Mouse (Mus musculus): ENCODE measurements around the gene Nkapd1. TPM values are rescaled to one million over a fixed set of nuclear protein-coding genes. Genes with fewer than 3 reads are reported as not detected.

Gene Nkapd1
- polyA plus RNA-seq (2012; rRNA removed): 14.1 and 14.7 TPM in 2 replicates

DNA sequence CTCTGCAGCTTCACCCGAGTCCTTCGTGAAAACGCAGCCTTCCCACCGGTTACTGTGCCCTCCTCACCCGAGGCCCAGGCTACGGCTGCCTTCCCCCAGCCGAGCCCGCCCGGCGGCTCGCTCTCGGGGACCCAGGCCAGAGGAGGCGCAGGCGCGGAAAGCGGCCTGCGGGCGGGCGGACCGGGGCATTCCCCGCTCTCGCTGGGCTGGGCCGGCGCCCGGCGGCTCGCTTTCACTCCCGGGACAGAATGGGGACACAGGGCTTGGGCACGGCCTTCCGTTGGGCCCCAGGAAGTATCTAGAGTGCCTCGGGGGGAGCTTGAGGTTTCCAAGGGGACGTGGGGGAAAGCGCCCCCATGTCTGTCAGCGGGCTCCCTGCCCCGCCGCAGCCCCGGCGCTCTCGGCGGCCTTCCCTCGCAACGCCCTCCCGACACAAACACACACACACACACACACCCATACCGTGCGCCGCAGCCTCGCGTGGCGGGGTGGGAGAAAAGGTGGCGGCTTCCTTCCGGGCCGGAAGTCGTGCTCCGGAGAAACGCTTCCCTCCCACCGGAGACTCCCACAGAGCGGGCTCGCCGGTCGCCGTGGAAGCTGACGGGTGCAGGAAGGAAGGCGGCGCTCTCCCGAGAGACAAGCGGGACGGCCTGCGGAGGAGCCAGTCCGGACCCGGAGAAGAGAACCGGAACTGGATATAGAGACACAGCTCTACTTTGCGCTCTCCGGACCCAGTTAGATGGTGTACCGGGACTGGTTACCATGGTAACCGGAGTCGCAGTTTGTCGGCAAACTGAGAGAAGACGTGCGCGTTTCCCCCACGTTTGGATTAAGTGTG, at the start of gene Nkapd1, which contains the start of gene Pih1d2:
TSS of gene Nkapd1 (minus strand) at position 699 of the 838 bp plus-strand sequence.
TSS of gene Pih1d2 (plus strand) at position 556 of the 838 bp plus-strand sequence.
- H3K27ac ChIP-seq (ENCODE audit: insufficient read depth, low read length): peak within 1 kb of the TSS; percentile 84
- H3K4me3 ChIP-seq (ENCODE audit: insufficient read depth, low read length): peak within 1 kb of the TSS; percentile 100
- H3K4me1 ChIP-seq (ENCODE audit: control insufficient read depth, insufficient read depth, low read length): no peaks in the 10 kb centered on the region
- TF ChIP-seq CTCF (IDR thresholded peaks at IDR 0.05; ENCODE audit: extremely low read depth, insufficient read depth, low read length) (no peak), POLR2A (IDR thresholded peaks at IDR 0.05; ENCODE audit: extremely low read depth, insufficient read depth, low read length) (peak; percentile 63; the same call in 1 of the 2 replicates)

DNA sequence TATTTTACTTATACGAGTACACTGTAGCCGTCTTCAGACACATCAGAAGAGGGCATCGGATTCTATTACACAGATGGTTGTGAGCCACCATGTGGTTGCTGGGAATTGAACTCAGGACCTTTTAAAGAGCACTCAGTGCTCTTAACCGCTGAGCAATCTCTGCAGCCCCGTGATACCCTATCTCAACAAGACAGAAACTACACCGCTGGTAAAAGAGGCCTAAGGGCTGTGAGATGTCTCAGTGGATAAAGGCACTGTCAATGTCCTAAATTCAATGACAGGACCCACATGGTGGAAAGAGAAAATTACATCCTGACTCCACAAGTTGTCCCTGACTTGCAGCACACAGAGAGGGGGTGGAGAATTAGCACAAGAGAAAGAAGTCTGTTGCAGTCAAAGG, 49.2 kb upstream of the Nkapd1 start:
- no peak for TF ChIP-seq POLR2A (IDR thresholded peaks at IDR 0.05; ENCODE audit: extremely low read depth, insufficient read depth, low read length)
- no peak overlapping the region for H3K4me3 ChIP-seq (ENCODE audit: insufficient read depth, low read length)
- H3K27ac ChIP-seq (ENCODE audit: insufficient read depth, low read length): no peak overlapping the region
- no peaks in the 10 kb centered on the region for H3K4me1 ChIP-seq (ENCODE audit: control insufficient read depth, insufficient read depth, low read length)

DNA sequence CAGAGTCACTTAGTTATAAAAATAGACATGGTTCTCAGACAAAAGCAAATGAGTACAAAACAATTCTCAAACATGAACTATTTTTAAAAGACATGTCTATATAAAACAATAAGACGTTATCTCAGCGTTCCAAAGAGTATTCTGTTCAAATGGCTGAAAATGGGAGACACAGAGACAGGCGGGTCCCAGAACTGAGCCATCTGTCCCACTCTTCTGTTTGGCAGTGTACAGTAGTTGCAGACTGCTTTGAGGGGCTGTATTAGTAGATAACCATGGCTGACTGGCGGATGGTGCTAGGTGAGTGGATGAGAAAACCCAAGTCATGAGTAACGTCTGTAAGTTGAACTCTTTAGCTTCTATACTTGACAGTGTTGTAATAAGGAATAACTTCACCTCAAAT, 47.6 kb upstream of the Nkapd1 start:
- Histone ChIP-seq H3K4me1 (ENCODE audit: control insufficient read depth, insufficient read depth, low read length) (no peaks in the 10 kb centered on the region), H3K27ac (ENCODE audit: insufficient read depth, low read length) (no peak overlapping the region), H3K4me3 (ENCODE audit: insufficient read depth, low read length) (no peak overlapping the region)
- TF ChIP-seq POLR2A (IDR thresholded peaks at IDR 0.05; ENCODE audit: extremely low read depth, insufficient read depth, low read length): no peak
- TF ChIP-seq CTCF (IDR thresholded peaks at IDR 0.05; ENCODE audit: extremely low read depth, insufficient read depth, low read length): no peak

DNA sequence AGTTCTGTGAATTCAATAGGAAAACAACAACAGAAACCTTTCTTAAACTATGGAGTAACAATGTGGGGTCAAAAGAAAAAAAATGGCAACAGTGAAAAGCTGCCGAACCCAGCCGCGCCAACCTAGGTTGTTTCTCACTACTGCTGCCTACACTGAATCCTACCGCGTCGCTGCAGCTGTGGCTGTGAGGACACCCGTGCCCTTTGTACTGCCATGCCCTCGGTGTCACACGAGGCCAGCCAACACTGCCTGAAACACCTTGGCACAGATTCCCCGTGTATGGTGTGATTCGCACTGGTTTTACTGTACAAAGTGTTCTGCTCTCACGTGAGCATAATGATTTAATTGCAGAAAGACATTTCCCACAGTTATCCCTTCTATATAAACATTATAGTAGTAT, 43.2 kb upstream of the Nkapd1 start:
- TF ChIP-seq POLR2A (IDR thresholded peaks at IDR 0.05; ENCODE audit: extremely low read depth, insufficient read depth, low read length) (no peak), CTCF (IDR thresholded peaks at IDR 0.05; ENCODE audit: extremely low read depth, insufficient read depth, low read length) (no peak)
- peak overlapping the region; percentile 76 for H3K4me3 ChIP-seq (ENCODE audit: insufficient read depth, low read length)
- no peaks in the 10 kb centered on the region; the same call in 1 of the 2 replicates for H3K4me1 ChIP-seq (ENCODE audit: control insufficient read depth, insufficient read depth, low read length)
- no peak overlapping the region for H3K27ac ChIP-seq (ENCODE audit: insufficient read depth, low read length)

DNA sequence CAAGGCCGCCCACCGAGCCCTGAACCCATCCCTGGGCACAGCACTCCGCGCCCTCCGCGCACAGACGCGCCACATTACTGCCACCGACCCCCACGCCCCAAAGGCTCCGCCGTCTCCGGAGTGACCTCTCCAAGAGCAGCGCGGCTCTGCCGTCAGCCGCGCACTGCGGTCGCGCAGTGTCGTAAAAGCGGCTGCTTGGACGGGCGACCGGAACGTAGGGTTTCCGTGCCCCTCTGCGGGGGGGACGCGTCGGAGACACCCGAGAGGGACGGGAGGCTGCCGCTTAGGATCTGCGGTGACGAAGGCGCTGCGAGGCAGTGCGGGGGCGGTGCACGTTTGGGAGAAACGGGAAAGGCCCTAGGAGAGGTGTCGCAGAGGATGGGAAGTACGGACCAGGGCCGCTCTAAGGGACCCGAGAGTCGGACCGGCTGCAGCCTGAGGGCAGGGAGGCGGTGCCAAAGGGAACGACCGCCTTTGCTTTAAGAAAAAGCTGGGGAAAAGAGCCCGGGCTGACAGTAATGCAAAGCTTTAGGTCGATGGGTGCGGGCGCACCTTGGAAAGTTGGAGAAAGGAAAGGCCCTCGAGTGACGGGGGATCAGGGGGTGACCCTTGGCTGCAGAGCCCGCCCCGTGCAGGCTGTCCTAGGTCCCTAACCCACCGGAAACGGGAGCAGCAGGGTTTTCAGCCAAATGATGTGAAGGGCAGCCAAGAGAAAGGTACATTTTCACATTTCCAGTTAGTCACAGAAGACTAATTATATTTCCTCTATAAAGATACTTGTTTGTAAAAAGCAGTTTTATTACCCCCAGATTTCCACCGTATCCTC, 42.3 kb upstream of the Nkapd1 start, which contains the start of gene Dlat:
TSS of gene Dlat (minus strand) at position 389 of the 826 bp plus-strand sequence.
- no peaks in the 10 kb centered on the region; the same call in 1 of the 2 replicates for H3K4me1 ChIP-seq (ENCODE audit: control insufficient read depth, insufficient read depth, low read length)
- TF ChIP-seq CTCF (IDR thresholded peaks at IDR 0.05; ENCODE audit: extremely low read depth, insufficient read depth, low read length) (no peak), POLR2A (IDR thresholded peaks at IDR 0.05; ENCODE audit: extremely low read depth, insufficient read depth, low read length) (peak; percentile 79)
- H3K4me3 ChIP-seq (ENCODE audit: insufficient read depth, low read length): peak within 1 kb of the TSS; percentile 76
- peak within 1 kb of the TSS; percentile 70 for H3K27ac ChIP-seq (ENCODE audit: insufficient read depth, low read length)

DNA sequence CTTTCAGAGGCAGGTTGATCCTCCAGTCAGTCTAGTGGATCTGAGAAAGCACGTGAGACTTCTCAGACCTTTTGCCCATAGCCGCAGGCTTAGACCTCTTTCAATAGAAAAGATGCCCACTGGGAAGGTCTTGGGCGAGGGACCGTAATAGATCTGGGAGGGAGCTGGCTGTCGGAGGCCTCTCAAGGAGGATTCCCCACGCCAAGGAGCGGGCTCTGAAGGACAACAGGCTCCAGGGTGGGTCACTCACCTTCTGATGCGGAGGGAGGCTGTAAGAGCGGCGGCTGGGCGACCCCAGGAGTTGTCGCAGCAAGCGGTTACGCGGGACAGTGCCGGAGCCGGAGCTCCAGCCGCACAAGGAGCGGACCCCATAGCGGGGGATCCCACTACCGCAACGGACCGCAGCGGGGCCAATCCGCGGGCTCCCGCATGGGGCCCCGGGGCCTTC, 41.7 kb upstream of the Nkapd1 start:
- H3K4me1 ChIP-seq (ENCODE audit: control insufficient read depth, insufficient read depth, low read length): no peaks in the 10 kb centered on the region; the same call in 1 of the 2 replicates
- H3K27ac ChIP-seq (ENCODE audit: insufficient read depth, low read length): peak overlapping the region; percentile 63; the same call in 1 of the 2 replicates
- peak overlapping the region; percentile 76 for H3K4me3 ChIP-seq (ENCODE audit: insufficient read depth, low read length)
- TF ChIP-seq CTCF (IDR thresholded peaks at IDR 0.05; ENCODE audit: extremely low read depth, insufficient read depth, low read length) (no peak), POLR2A (IDR thresholded peaks at IDR 0.05; ENCODE audit: extremely low read depth, insufficient read depth, low read length) (no peak)

DNA sequence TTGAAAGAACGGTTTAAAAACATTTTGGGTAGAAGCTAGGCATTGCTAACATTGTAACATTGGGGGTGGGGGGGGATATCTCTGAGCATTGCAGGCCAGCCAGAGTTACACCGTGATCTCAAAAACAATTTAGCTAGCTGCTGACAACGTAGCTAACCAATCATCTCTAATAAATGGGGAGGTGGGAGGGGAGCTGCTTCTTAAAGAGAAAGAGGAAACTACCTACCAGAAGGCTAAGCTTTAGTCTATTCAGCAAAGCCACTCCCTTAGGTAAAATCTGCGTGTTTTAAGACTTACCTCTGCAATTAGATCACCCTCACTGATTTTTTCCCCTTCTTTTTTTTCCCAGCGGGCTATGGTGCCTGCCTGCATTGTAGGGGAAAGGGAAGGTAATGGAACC, 41.1 kb upstream of the Nkapd1 start:
- Histone ChIP-seq H3K4me3 (ENCODE audit: insufficient read depth, low read length) (peak overlapping the region; percentile 76), H3K4me1 (ENCODE audit: control insufficient read depth, insufficient read depth, low read length) (no peaks in the 10 kb centered on the region; the same call in 1 of the 2 replicates), H3K27ac (ENCODE audit: insufficient read depth, low read length) (no peak overlapping the region)
- TF ChIP-seq CTCF (IDR thresholded peaks at IDR 0.05; ENCODE audit: extremely low read depth, insufficient read depth, low read length): no peak
- TF ChIP-seq POLR2A (IDR thresholded peaks at IDR 0.05; ENCODE audit: extremely low read depth, insufficient read depth, low read length): no peak

DNA sequence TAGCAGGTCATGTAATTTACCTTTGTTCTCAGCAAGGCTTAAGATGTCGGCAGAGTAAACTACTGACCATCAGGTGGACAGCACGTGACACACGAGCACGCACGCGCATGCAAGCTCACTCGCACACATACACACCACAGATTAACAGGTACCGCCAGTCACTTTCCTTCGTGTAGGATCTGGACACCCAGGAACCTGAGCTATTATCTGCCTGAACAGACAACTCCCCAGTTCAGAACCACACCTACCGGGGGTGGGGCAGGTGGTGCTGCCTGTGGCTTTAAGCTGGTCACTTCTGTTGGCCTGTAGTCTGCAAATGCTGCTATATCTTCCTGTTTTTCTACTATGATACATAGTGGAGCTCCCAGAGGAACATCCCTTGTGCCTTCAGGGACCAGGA, 33.2 kb upstream of the Nkapd1 start:
- Histone ChIP-seq H3K27ac (ENCODE audit: insufficient read depth, low read length) (no peak overlapping the region), H3K4me3 (ENCODE audit: insufficient read depth, low read length) (no peak overlapping the region), H3K4me1 (ENCODE audit: control insufficient read depth, insufficient read depth, low read length) (no peaks in the 10 kb centered on the region)
- TF ChIP-seq POLR2A (IDR thresholded peaks at IDR 0.05; ENCODE audit: extremely low read depth, insufficient read depth, low read length) (no peak), CTCF (IDR thresholded peaks at IDR 0.05; ENCODE audit: extremely low read depth, insufficient read depth, low read length) (no peak)

DNA sequence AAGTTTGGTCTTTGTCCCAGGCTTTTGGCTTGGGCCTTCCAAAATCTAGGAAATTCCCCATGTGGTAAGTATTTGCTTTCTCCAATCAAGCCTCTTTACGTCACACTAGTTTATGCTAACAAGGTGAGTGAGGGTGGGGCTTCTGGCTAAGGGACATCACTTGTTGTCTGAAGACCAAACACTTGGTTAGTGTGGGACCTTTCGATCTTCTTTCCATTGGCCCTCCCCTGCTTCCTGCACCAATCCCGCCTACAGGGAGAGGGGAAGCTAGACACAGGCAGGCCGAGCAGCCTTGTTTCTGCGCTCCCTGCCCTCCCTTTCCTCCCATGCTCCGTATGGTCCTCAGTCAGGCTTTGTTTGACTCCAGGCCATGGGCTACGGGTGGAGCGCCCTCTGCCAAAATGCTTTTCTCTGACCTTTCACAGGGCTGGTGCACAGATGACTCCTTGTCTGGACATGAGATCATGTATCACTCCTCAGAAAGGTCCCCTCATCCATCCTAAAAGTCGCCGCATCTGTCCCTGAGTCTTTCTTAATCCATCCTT, 29.6 kb upstream of the Nkapd1 start:
- no peaks in the 10 kb centered on the region for H3K4me1 ChIP-seq (ENCODE audit: control insufficient read depth, insufficient read depth, low read length)
- TF ChIP-seq CTCF (IDR thresholded peaks at IDR 0.05; ENCODE audit: extremely low read depth, insufficient read depth, low read length) (no peak), POLR2A (IDR thresholded peaks at IDR 0.05; ENCODE audit: extremely low read depth, insufficient read depth, low read length) (no peak)
- H3K4me3 ChIP-seq (ENCODE audit: insufficient read depth, low read length): no peak overlapping the region
- no peak overlapping the region for H3K27ac ChIP-seq (ENCODE audit: insufficient read depth, low read length)

Data from cortical plate, adult 2 months (tissue).